Mouse (Mus musculus): Measurements from ENCODE around the gene Rflnb. TPM values are rescaled to one million over a fixed set of nuclear protein-coding genes. Genes with fewer than 3 reads are reported as not detected.

The Rflnb gene
- polyA plus RNA-seq, 1 experiment from 2014 or later = 46.0 TPM

DNA sequence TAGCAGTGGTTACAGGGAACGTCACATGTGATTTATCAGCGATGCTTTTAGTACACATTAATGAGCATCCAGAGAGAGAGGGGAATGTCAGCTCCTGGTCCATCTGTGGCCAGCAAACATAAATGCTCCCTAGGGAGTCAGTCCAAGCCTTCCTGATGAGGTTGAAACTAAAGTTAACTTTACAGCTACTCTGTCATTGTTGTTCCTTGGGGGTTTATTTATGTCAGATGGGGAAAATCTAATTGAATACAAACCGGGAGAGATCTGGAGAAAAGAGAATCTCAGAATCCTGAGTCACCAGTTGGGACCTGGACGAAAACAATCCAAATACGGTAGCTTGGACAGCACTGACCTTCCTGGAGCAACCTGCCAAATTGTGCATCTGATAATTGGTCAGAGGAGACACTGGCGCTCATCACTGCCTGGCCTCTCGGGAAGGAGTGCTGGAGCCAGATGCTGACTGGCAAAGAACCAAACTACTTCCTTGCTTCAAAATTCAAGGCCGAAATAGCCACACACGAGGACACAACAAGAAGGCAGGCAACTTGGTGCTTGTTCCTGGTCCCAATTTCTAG, 38.0 kb upstream of the Rflnb start:
- DNase-seq (ENCODE audit: low spot score) = no peak
- no peaks in the 10 kb centered on the region for H3K4me1 ChIP-seq (replicated peaks; ENCODE audit: control insufficient read depth, insufficient read depth)
- WGBS = 61% methylated on average over 9 of the region's 9 CpGs

DNA sequence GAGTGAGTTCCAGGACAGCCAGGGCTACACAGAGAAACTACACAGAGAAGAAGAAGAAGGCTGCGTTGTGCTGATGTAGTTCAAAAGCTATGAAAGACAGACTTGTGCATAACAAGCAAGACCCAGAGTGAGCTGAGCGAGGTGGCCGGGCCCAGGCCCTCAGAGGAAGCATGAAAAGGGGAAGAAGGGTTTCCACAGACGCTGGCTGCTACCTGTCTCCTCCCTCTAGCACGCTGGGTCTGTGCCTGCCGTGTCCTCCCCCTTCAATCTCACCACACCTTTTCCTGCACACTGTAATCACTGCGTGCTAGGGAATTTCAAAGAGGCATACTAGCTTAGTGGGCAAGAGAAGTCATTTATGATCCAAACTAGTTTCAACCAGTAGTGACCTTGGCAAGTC, 36.8 kb upstream of the Rflnb start:
- no peaks in the 10 kb centered on the region for H3K9me3 ChIP-seq (ENCODE audit: control insufficient read depth, low read length)
- H3K4me1 ChIP-seq (replicated peaks; ENCODE audit: control insufficient read depth, insufficient read depth) = no peaks in the 10 kb centered on the region; the same call in 1 of the 2 replicates
- no peak overlapping the region for H3K27ac ChIP-seq (replicated peaks)
- H3K4me2 ChIP-seq (replicated peaks; ENCODE audit: low read depth) = no peak overlapping the region
- no peaks in the 10 kb centered on the region for H3K27me3 ChIP-seq (ENCODE audit: control insufficient read depth, insufficient read depth, low read length)
- H3K9ac ChIP-seq (ENCODE audit: low read length) = no peak overlapping the region
- DNase-seq (ENCODE audit: low spot score) (no peak), ATAC-seq (ENCODE audit: low FRiP score, low TSS enrichment) (no peak)
- no peaks in the 10 kb centered on the region for H3K36me3 ChIP-seq (ENCODE audit: control insufficient read depth, insufficient read depth, low read length)
- no peak overlapping the region for H3K4me3 ChIP-seq (ENCODE audit: low read depth, low read length)
- WGBS = 78% methylated on average over 7 of the region's 7 CpGs
- TF ChIP-seq CTCF (IDR thresholded peaks at IDR 0.05; ENCODE audit: low read depth) (no peak), EP300 (optimal IDR thresholded peaks at IDR 0.05) (no peak)

More for the DNA sequence above, 38.0 kb upstream of the Rflnb start:
- Histone ChIP-seq H3K36me3 (ENCODE audit: control insufficient read depth, insufficient read depth, low read length) (no peaks in the 10 kb centered on the region), H3K27me3 (ENCODE audit: control insufficient read depth, insufficient read depth, low read length) (no peaks in the 10 kb centered on the region), H3K27ac (replicated peaks) (no peak overlapping the region), H3K9ac (ENCODE audit: low read length) (no peak overlapping the region), H3K4me3 (ENCODE audit: low read depth, low read length) (no peak overlapping the region), H3K9me3 (ENCODE audit: control insufficient read depth, low read length) (no peaks in the 10 kb centered on the region), H3K4me2 (replicated peaks; ENCODE audit: low read depth) (no peak overlapping the region)
- ATAC-seq (ENCODE audit: low FRiP score, low TSS enrichment) = no peak
- TF ChIP-seq EP300 (optimal IDR thresholded peaks at IDR 0.05) (no peak), CTCF (IDR thresholded peaks at IDR 0.05; ENCODE audit: low read depth) (no peak)

DNA sequence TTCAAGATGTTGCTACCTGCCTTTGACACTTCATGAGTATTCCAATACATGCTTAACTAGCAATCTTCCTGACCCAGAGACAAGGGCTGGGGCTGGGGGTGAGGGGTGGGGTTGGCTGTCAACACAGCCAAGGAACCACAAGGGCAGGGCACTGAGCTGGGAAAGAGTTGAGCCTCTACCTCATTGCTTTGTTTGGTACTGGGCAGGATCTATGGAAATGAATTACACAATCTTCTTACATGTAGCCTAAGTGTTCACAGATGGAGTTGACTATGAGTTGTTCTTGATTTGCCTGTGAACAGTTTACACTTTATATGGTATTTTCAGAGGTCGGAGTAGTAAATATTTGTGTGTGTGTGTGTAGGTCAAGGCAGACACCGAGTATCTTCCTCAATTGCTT, 33.3 kb upstream of the Rflnb start:
- no peaks in the 10 kb centered on the region for H3K36me3 ChIP-seq (ENCODE audit: control insufficient read depth, insufficient read depth, low read length)
- H3K27me3 ChIP-seq (ENCODE audit: control insufficient read depth, insufficient read depth, low read length) = no peaks in the 10 kb centered on the region
- H3K27ac ChIP-seq (replicated peaks) = no peak overlapping the region
- 98% methylated on average over 2 of the region's 2 CpGs for WGBS
- no peak overlapping the region for H3K4me2 ChIP-seq (replicated peaks; ENCODE audit: low read depth)
- DNase-seq (ENCODE audit: low spot score) (no peak), ATAC-seq (ENCODE audit: low FRiP score, low TSS enrichment) (no peak)
- no peaks in the 10 kb centered on the region; the same call in 1 of the 2 replicates for H3K4me1 ChIP-seq (replicated peaks; ENCODE audit: control insufficient read depth, insufficient read depth)
- no peak overlapping the region for H3K4me3 ChIP-seq (ENCODE audit: low read depth, low read length)
- no peak overlapping the region for H3K9ac ChIP-seq (ENCODE audit: low read length)
- no peaks in the 10 kb centered on the region for H3K9me3 ChIP-seq (ENCODE audit: control insufficient read depth, low read length)
- TF ChIP-seq CTCF (IDR thresholded peaks at IDR 0.05; ENCODE audit: low read depth) = no peak

DNA sequence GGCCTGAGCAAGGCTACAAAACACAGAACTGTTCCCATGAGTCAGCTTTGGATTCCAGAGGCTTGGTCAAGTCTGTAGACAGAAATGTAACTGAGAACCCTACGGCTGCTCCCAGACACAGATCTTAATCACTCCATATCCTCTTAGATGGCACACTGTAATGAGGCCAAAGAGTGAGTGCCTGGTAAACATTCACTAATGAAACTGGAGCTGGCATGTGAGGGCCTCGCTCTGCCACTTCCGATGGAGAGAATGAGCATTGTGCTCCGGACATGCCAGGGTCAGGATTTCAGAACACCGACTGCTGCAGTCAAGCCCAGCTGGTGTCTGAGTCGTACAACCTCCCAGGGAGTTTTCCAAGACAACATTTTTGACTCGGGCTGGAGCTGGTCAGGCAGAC, 32.4 kb upstream of the Rflnb start:
- H3K36me3 ChIP-seq (ENCODE audit: control insufficient read depth, insufficient read depth, low read length) = no peaks in the 10 kb centered on the region
- no peaks in the 10 kb centered on the region for H3K9me3 ChIP-seq (ENCODE audit: control insufficient read depth, low read length)
- WGBS = 19% methylated on average over 7 of the region's 7 CpGs
- TF ChIP-seq EP300 (optimal IDR thresholded peaks at IDR 0.05) (no peak), CTCF (IDR thresholded peaks at IDR 0.05; ENCODE audit: low read depth) (no peak)
- H3K4me2 ChIP-seq (replicated peaks; ENCODE audit: low read depth) = no peak overlapping the region
- no peaks in the 10 kb centered on the region for H3K27me3 ChIP-seq (ENCODE audit: control insufficient read depth, insufficient read depth, low read length)
- H3K27ac ChIP-seq (replicated peaks) = peak overlapping the region; percentile 56; the same call in 1 of the 2 replicates
- peak; percentile 30; the same call in 1 of the 2 replicates for ATAC-seq (ENCODE audit: low FRiP score, low TSS enrichment)
- H3K4me3 ChIP-seq (ENCODE audit: low read depth, low read length) = no peak overlapping the region
- no peak for DNase-seq (ENCODE audit: low spot score)
- H3K4me1 ChIP-seq (replicated peaks; ENCODE audit: control insufficient read depth, insufficient read depth) = no peaks in the 10 kb centered on the region; the same call in 1 of the 2 replicates
- H3K9ac ChIP-seq (ENCODE audit: low read length) = no peak overlapping the region

DNA sequence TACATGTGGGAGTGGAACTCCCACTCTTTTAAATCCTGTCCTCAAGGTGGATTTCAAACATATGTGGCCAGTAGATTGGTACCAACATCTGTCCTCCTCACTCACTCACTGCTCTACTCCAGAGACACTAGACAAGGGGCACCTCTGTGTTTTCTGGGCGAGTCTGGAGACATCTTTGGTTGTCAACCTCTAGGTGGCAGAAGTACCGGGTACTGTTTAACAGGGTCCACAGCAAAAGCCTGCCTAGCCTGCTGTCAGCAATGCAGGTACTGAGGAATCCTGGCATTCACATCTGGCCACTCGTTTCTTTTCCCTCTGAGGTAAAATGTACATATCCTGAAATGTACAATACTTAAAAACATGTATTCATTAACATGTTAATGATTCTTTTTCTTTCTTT, 28.9 kb upstream of the Rflnb start:
- TF ChIP-seq EP300 (optimal IDR thresholded peaks at IDR 0.05) = no peak
- TF ChIP-seq CTCF (IDR thresholded peaks at IDR 0.05; ENCODE audit: low read depth) = peak; percentile 38; the same call in 1 of the 2 replicates
- H3K36me3 ChIP-seq (ENCODE audit: control insufficient read depth, insufficient read depth, low read length) = no peaks in the 10 kb centered on the region
- no peaks in the 10 kb centered on the region for H3K27me3 ChIP-seq (ENCODE audit: control insufficient read depth, insufficient read depth, low read length)
- no peaks in the 10 kb centered on the region for H3K9me3 ChIP-seq (ENCODE audit: control insufficient read depth, low read length)
- H3K27ac ChIP-seq (replicated peaks) = no peak overlapping the region
- no peak overlapping the region for H3K9ac ChIP-seq (ENCODE audit: low read length)
- H3K4me3 ChIP-seq (ENCODE audit: low read depth, low read length) = no peak overlapping the region
- DNase-seq (ENCODE audit: low spot score) (no peak), ATAC-seq (ENCODE audit: low FRiP score, low TSS enrichment) (no peak)
- no peak overlapping the region for H3K4me2 ChIP-seq (replicated peaks; ENCODE audit: low read depth)
- no peaks in the 10 kb centered on the region; the same call in 1 of the 2 replicates for H3K4me1 ChIP-seq (replicated peaks; ENCODE audit: control insufficient read depth, insufficient read depth)
- 51% methylated on average over 3 of the region's 3 CpGs for WGBS

DNA sequence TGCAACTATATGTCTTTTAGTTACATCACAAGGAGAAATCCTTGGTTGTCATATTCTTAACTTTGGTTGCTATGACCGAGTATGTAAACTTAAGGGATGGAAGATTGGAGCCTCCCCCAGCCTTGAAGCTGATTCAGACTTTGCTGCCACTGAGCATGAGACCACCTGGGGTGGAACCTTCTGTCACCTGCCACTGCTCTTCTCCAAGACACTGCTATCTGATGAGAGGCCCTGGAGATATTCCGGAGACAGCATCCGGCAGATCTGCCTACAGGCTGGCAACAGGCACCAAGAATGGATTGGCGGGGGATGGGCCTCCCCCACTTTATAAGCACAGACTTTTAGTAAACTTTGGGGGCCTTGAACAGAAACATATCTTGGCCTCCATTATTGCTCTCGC, 24.9 kb upstream of the Rflnb start:
- TF ChIP-seq CTCF (IDR thresholded peaks at IDR 0.05; ENCODE audit: low read depth) (no peak), EP300 (optimal IDR thresholded peaks at IDR 0.05) (no peak)
- Histone ChIP-seq H3K27me3 (ENCODE audit: control insufficient read depth, insufficient read depth, low read length) (no peaks in the 10 kb centered on the region), H3K9me3 (ENCODE audit: control insufficient read depth, low read length) (no peaks in the 10 kb centered on the region), H3K36me3 (ENCODE audit: control insufficient read depth, insufficient read depth, low read length) (no peaks in the 10 kb centered on the region; the same call in 1 of the 2 replicates), H3K4me2 (replicated peaks; ENCODE audit: low read depth) (no peak overlapping the region), H3K9ac (ENCODE audit: low read length) (no peak overlapping the region), H3K27ac (replicated peaks) (no peak overlapping the region), H3K4me3 (ENCODE audit: low read depth, low read length) (no peak overlapping the region), H3K4me1 (replicated peaks; ENCODE audit: control insufficient read depth, insufficient read depth) (no peaks in the 10 kb centered on the region)
- ATAC-seq (ENCODE audit: low FRiP score, low TSS enrichment) (no peak), DNase-seq (ENCODE audit: low spot score) (no peak)
- 91% methylated on average over 5 of the region's 5 CpGs for WGBS
